Mouse (Mus musculus): ENCODE measurements around the gene Apba3.

DNA sequence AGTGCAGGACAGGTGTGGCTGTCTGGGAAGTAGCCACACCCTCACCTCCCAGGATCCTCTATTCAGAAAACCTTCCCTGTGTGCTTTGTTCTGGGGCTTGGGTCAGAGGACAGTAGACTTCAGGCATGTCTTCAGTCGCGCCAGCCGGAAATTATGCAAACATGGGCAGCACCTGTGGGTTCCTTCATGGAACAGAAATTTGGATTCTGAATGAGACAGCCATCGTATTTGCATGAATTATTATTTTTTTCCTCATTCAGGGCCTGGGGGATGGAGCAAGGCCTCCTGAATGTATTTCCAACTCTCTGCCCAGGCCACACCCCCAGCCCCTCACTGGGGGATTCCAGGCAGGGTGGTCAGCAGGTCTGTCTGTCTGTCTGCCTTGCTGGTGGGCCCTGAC, 5.7 kb upstream of the Apba3 start:
- TF ChIP-seq POLR2A (IDR thresholded peaks at IDR 0.05; ENCODE audit: insufficient read depth, low read depth, low read length) (no peak), CTCF (IDR thresholded peaks at IDR 0.05) (no peak)

All from heart, adult 2 months (tissue).